In genomic region chr17:46889450-46890084, GRCm38 (mm10) we compare ENCODE assay signal across 1 mouse cellular context.
TF ChIP-seq lines count a peak whose summit lies in the region.

No protein-coding gene starts in this region.

TF ChIP-seq in CH12.LX, 34 proteins besides CTCF, POLR2A, EP300 and RAD21:
- TF ChIP-seq TCF12 (IDR thresholded peaks at IDR 0.05; ENCODE audit: low read depth, low read length): peak; percentile 52
- TF ChIP-seq MEF2A (IDR thresholded peaks at IDR 0.05; ENCODE audit: borderline replicate concordance, low read depth, low read length): peak; percentile 38; the same call in 1 of the 2 replicates
- peak; percentile 30; the same call in 1 of the 2 replicates for TF ChIP-seq ZMIZ1 (IDR thresholded peaks at IDR 0.05; ENCODE audit: low read depth, low read length)
- no peak for TF ChIP-seq ZKSCAN1 (IDR thresholded peaks at IDR 0.05; ENCODE audit: borderline replicate concordance, low read depth, low read length)
- TF ChIP-seq CHD2 (IDR thresholded peaks at IDR 0.05; ENCODE audit: low read length): 0 out of 2 replicates have a peak, but pooled peaks have one; percentile 32
- peak; percentile 63 for TF ChIP-seq ELF1 (IDR thresholded peaks at IDR 0.05; ENCODE audit: low read depth, low read length)
- TF ChIP-seq NRF1 (IDR thresholded peaks at IDR 0.05; ENCODE audit: low read depth, low read length): peak; percentile 43; the same call in 1 of the 2 replicates
- peak; percentile 72 for TF ChIP-seq TBP (conservative IDR thresholded peaks at IDR 0.05; ENCODE audit: low read depth, low read length)
- no peak for TF ChIP-seq GABPA (IDR thresholded peaks at IDR 0.05; ENCODE audit: insufficient replicate concordance, low read depth, low read length)
- TF ChIP-seq BHLHE40 (IDR thresholded peaks at IDR 0.05; ENCODE audit: low read depth, low read length): peak; percentile 64; the same call in 1 of the 2 replicates
- peak; percentile 29; the same call in 1 of the 2 replicates for TF ChIP-seq NELFE (IDR thresholded peaks at IDR 0.05; ENCODE audit: low read depth, low read length)
- no peak for TF ChIP-seq CHD1 (IDR thresholded peaks at IDR 0.05; ENCODE audit: low read depth, low read length)
- peak; percentile 14; the same call in 1 of the 2 replicates for TF ChIP-seq ZNF384 (IDR thresholded peaks at IDR 0.05; ENCODE audit: low read depth, low read length)
